Mouse (Mus musculus) liver, postnatal 0 days (tissue): Measurements from ENCODE around the gene Rsph1.

ENCODE experiments used
- CTCF ChIP-seq: sonication (generic); IDR thresholded peaks from 2 replicates; pipeline ENCODE4 v1.5.1; 2016; ENCODE audit warnings: antibody characterized with exemption, low read depth
- EP300 ChIP-seq: IDR thresholded peaks from 2 replicates; pipeline ENCODE4 v1.6.1; 2016; ENCODE audit warnings: antibody characterized with exemption, low read depth, mild to moderate bottlenecking

DNA sequence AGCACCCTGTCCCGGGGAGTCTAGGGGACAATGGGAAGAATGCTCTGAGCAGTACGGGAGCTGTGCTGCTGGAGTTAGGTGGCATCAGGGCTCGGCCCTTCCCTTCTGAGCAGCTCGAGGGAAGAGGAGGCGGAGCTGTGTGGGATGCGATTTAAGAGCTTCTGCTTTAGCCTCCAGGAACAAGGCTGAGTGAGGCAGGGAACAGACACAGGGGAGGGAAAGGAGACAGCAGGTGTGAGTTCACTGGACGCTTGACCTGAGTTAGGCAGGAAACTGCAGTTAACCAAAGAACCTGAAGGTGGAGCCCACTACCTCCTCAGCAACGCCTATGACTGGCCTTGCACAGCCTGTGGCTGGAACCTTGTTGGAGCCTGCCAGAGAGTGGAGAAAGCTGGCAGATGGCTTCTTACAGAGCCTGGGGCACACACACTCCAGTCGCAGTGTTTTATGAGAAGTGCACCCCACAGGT is 22.7 kb downstream of the Rsph1 start:
- TF ChIP-seq CTCF (peak; percentile 89), EP300 (no peak)
